Mouse (Mus musculus): ENCODE data around the gene Trip10.

DNA sequence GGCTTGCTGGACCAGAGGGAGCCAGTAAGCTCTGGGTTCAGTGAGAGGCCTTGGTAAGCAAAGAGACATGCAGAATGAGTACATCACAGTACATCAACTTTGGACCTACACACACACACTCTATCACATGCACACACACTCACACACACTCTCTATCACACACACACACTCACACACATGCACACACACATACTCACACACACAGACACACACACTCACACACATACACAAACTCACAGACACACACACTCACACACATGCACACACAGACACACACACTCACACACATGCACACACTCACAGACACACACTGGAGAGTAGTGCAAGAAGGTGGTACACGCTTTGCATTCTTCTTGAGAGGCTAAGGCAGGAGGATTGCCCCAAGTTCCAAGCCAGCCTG lies 17.1 kb upstream of the Trip10 start:
- TF ChIP-seq TAL1 (IDR thresholded peaks at IDR 0.05; ENCODE audit: low read length) (no peak), GATA1 (IDR thresholded peaks at IDR 0.05; ENCODE audit: low read length) (no peak)

All from erythroblast, embryonic 14.5 days (primary cell).